Mouse (Mus musculus) kidney, postnatal 10 days (tissue): ENCODE data around the gene Cmklr1.
A peak's percentile ranks its signal among the peaks of the same experiment; 100 is the strongest.

Experiments used
- DNase-seq: peaks from one replicate; pipeline ENCODE4 v3.0.0; 2021; ENCODE audit warnings: mixed read lengths

The Cmklr1 gene

DNA sequence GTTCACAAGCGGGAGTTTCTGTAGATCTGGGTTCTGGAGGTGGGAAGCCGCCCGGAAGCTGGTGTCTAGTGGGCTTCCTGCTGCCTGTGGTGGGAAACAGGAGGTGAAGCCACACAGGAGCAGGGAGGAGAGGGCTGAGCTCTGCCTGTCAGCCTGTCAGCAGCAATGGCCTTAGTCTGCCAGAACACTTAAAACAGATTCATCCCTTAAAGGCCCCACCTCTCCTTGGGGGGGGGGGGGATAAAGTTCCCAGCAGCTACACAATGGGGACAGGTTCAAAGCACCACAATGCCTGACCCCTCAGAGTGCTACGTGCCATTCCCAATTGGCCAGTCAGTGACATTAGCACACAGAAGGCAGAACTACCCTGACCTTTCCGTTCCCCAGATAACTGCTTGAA lies 2.0 kb upstream of the Cmklr1 start:
- DNase-seq: no peak

DNA sequence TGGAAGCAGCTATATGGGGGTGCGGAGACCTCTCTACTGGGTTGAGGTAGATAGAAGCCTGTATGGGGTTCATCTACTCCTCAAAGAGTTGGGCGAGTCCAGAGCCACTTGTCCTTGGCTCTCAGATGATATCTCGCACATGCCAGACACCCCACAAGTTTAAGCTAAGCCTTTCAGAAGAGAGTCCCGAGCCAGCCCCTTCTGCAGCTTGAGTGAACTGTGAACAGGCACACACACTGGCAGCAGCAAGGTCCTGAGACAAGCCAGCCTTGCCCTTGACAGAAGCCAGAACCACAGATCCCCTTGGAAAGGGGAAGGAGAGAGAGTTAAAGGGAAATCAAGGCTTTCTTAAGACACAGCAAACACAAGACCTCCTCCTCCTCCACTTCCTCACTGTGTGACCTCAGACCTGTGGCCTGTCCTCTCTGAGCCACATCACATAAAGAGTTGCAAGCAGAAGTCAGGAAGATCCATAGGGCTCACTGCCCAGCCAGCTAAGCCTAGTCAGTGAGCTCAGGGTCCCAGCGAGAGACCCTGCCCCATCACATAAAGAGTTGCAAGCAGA lies 1.5 kb downstream of the Cmklr1 start:
- DNase-seq: no peak

DNA sequence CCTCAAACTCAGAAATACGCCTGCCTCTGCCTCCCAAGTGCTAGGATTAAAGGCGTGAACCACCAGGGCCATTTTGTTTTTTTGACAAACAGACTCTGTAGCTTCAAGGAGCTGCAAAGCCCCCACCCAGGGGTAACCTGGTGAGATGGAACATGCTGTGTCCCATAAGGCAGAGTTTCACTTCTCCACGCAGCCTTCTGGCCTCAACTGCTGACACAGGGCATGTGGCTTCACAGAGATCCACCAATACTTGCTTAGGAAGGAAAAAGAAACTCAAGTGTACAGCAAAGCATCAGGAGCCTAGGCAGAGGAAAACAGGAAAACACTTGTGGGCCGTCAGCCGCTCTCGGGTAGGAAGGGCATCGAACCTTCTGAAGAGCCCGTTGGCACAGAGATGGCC lies 3.1 kb downstream of the Cmklr1 start:
- no peak for DNase-seq

DNA sequence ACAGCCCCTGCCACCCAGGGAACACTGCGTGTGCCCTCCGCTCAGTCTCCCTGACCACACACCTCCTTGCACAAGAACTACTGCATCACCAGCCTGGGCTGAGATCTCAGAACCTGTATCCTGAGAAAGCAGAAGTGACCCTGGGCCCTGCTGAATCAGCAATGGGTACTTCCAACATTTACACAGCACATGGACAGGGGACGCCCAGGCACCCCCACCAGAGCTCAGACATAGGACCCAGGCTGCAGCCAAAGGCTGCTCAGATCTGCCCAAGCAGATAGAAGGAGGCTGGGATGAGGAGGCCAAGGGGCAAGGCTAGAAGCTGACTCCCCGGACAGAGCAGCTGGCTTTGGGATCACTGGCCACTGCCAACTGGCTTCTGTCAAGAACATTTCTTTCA lies 5.7 kb downstream of the Cmklr1 start:
- DNase-seq: no peak

DNA sequence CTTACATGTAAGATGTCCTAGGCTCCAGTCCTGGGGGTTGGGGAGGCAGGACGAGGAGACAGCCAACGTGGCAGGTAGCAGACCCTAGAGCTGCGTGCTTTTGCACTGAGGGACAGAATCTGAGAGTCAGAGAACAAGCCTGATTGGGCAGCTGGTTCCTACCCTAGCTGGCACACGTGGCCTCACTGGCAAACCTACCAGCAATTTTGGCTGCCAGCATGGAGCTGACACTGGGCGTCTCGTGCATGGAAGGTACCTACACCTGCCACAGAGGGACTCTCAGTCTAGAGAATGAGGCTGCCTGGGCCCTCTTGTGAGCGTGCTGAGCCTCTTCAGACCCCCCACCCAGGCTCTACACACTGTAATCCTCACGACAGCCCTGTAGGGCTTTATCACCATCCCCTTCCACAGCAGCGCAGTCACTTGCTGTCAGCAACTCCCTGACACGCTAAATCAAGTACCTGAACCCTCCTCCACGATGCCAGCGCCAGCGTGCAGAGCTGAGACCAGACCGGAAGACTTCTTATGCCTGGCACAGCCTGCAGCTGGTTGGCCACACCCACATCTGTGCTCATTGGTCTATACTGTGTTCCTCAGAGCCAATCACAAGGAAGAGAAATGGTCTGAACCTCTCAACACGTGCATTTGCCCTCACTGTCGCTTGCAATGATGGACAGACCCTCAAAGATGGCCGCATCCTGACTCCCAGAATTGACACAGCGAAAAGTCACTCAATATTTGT lies 6.9 kb downstream of the Cmklr1 start:
- DNase-seq: no peak

GRCm38 (mm10) chr5:113641066-113641465 lies 9.2 kb downstream of the Cmklr1 start:
- DNase-seq: no peak

DNA sequence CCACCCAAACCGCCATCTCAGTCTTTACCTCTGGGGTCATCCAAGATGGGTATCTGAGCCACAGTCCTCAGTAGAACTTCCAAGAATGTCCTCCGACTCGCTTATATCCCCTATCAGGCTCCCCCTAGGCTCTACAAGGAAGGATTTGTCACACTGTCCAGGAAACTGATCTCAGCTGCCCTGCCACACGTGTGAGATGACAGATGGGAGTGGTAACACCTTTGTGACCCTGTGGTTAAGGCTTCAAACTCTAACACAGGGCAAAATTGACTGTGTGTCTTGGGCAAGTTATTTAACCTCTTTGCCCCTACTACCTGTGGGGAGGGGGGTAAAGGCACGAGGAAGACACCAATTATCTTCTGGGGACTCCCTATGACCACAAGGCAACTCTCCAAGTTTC lies 11.1 kb downstream of the Cmklr1 start:
- no peak for DNase-seq

- no peak for DNase-seq
Measured at GRCm38 (mm10) chr5:113638055-113638454, 12.2 kb downstream of the Cmklr1 start.

GRCm38 (mm10) chr5:113637631-113638030 lies 12.6 kb downstream of the Cmklr1 start:
- DNase-seq: no peak

DNA sequence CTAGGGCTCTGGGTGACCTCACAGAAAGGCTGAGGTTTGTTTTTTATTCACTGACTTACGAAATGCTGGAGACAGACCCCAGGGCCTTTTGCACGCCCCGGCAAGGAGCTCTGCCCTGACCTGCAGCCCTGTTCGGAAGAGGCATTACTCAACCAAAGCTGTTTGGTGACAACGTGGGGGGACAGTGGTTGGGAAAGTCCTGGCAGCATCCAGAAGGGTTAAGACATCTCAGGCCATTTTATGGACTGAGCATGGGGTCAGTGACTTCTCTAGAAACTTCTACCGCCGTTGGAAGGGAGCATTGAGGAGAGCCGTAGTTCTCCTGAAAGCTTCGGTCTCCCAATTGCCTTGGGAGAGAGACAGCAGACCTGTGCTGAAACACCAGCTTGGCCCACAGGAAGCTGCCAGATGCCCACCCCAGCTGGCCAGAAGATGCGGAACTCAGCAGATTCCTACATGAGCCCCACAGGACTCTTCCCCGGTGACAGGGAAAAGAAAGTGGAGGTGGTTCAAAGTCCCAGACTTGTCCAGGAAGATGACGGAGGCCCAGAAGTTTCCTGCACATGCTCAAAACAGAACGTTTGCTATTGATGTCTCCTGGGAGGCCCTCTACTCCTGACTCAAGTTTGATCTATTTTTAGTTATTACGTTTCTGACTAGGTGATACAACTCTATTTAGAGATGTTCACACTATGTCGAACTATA lies 14.2 kb downstream of the Cmklr1 start:
- DNase-seq: no peak

DNA sequence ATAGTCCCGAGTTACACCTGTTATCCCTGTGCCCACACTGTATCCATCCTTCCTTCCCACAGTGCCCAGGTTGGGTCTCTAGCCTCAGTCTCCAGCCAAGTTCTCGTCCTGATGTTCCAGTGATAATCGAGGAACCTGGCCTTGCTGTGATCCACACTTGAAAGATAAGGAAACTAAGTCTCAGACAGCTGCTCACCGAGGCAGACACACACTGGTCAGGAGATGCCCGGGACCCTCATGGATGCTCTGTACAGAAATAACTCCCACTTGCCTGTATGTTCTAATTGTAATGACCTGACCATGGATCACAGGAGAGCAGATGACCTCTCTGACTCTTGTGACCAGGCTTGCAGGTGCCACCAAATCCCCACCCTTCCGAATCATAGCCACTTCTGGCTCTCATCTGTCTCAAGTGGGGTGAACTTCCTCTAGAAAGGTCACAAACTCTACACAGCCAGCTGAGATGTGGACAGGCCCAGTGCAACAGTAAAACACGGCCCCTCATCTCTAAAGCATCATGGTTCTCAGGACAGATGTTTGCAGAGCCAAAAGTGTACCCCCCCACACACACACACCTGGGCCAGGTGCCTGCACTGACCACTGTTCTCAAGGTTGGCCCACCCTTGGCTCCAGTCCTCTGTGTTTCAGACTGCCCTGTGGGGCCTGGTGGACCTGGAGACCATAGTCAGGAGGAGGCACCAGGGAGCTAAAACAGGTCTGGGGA lies 15.2 kb downstream of the Cmklr1 start:
- DNase-seq: no peak

- peak; percentile 80 for DNase-seq
Measured at GRCm38 (mm10) chr5:113634024-113634651, 16.1 kb downstream of the Cmklr1 start.

DNA sequence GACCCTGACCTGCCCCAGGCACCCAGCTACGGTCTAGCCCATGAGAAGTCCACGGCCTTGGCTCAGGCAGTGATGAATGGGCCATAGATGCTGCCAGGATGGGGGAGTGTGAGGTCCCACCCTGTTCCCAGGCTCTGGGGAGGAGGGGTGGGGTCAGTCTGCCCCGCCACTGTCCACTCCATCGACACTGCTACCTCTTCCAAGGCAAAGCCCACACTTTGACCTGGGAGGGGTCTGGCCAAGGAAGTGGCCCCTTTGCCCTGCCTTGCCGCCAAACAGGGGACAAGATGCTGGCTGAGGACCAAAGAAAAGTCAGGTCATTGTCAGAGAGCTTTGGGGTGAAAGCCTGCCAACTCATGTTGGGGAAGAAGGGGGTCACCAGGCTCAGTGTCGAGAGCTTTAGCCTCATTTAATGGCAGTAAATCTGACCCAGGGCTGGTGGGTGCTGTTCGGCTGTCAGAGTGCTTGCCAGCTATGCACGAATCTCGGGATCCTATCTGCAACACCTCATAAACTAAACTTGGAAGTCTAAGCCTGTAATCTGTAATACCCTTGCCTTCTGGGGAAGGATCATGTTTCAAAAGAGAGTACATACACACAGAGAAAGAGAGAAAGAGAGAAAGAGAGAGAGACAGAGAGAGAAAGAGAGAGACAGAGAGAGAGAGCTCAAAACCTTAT lies 17.1 kb downstream of the Cmklr1 start:
- peak; percentile 48 for DNase-seq

GRCm38 (mm10) chr5:113630116-113630515 lies 20.1 kb downstream of the Cmklr1 start:
- DNase-seq: no peak

GRCm38 (mm10) chr5:113629248-113629647 lies 21.0 kb downstream of the Cmklr1 start:
- DNase-seq: no peak

DNA sequence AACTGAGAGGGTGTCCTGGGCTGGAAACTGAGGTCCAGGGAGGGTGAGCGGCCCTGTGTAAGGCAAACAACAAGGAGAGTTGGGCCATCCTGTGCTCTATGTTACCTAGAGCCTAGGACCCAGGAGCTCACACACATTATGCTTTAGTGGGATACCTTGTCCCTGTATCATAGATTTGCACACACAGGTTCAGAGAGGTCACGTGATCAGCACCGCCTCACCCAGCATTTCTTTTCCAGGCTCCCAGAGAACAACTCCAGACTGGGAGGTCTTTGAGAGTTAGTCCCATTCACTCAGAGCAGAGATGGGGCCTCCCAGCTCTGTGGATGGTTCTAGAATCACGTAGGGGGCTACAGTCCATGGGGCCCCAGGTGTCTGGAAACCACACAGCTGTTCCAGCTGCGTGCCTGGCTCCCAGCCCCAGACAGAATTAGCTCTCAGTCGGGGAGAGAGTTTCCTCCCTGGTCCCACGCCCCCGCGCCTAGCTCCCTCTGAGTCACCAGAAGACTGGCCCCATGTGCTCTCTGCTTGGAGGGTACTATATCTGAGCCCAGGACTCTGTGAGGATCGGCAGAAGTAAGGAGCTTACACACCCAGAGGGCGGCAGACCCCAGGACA lies 22.3 kb downstream of the Cmklr1 start:
- DNase-seq: peak; percentile 59

DNA sequence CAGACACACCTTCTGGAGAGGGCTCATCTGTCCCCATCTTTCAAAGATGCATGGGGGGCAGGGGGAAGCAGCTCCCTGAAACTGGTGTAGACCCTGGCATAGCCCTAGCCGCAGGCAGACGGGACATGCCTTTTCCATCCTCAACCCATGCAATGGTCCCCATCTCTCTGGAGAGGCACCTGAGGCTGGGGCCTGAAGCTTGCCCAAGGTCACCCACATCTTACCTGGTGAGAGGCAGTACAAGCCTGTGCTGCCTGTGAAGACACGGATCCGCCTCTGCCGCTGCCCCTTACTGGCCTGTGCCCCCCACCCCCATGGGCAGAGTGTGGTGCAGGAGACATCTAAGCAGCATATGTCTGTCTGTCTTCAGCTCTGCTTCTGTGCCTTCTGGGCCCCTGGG lies 23.2 kb downstream of the Cmklr1 start:
- no peak for DNase-seq

DNA sequence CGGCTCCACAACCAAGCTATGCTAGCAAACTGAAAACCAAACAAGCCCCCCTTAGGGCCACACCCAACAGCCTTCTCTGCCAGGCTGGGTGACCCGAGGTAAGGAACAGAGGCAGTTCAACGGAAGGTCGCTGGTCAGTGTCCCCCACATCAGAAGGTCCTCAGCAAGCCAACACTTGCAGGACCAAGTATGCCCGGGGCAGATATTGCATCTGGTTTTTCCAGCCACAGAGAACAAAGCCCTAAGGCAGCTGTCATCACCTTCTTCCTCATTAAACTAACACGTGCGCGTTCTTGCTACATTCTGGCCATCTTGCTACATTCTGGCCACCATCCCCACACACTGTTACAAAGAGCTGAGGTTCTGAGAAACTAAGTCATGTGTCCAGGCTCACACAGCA lies 23.9 kb downstream of the Cmklr1 start:
- no peak for DNase-seq

GRCm38 (mm10) chr5:113625068-113625467 lies 25.2 kb downstream of the Cmklr1 start:
- DNase-seq: no peak

DNA sequence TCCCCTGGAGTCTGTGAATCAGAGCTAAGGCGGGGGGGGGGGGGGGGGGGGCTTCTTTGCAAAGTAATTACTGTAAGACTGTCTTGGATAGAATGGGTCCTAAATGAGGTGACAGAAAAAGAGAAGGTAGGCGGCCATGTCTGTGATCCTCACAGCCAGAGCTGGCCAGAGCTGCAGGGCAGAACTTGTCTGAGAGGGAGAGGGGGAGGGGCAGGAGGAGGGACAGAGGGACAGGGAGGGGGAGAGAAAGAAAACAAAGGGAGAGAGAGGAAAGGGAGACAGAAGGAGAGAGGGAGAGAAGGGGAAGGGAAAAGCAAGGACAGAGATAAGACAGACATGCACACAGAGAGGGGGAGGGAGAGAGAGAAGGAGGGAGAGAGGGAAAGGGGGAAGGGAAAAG lies 27.2 kb downstream of the Cmklr1 start:
- no peak for DNase-seq

DNA sequence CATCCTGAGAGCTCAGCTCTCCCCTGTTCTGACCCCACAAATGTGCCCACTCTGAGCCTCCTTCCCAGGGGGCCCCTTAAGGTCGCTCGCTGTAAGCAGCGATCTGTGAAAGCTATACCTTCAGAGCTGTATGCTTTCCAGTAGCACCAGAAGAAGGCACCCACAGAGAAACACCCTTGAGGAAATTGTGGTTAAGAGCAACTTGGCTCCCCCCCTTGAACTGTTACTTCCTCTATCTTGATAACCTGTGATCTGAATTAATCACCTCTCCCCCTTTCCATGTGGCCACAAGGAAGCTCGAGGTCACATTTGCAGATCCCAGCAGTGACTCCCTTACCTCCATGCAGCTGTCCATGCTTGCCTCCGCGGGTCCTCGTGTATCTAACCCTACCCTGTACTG lies 29.2 kb downstream of the Cmklr1 start:
- no peak for DNase-seq

DNA sequence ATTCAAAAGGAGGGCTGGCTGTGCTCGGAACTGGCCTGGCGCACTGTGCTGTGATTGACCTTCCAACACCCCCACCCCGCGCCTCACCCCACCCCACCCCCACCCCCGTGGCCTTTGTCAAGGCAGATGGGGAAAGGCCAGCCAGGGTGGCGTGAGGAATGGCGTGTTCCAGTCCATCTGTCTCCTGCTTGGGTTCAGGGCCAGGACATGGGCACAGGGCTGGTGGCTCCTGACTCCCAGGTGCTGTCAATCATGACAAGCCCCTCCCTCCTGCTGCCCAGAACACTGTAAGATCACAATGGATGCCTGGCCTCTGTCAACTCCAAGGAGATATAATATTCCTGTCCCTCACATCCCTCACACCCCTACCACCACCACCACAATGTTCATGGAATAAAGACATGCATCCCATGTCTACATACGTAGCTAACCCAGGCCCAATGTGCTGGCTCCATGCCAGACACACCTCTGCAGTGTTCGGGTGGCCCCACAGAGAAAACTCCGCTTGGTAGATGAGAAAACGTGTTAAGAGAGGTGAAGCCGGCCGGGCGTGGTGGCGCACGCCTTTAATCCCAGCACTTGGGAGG lies 30.0 kb downstream of the Cmklr1 start:
- DNase-seq: no peak
